Mouse (Mus musculus) monocyte, adult 5-6 weeks (primary cell): ENCODE data around the gene Psmf1. TPM values are rescaled to one million over a fixed set of nuclear protein-coding genes. Genes with fewer than 3 reads are reported as not detected.

Experiments used
- ATAC-seq: fragments of 153-309, 156-312 bp; replicated peaks from 2 replicates; pipeline ENCODE4 v1.8.0; 2017; ENCODE audit warnings: mild to moderate bottlenecking; ENCODE audit not compliant: low TSS enrichment, insufficient number of reproducible peaks, severe bottlenecking, poor library complexity, low FRiP score
- total RNA-seq: library from RNA; stranded (forward); fragments of 200-1000, 200-491, 200-594 nt; gene quantifications from 3 replicates; pipeline ENCODE4 v1.2.3, GENCODE M21; 2017

The Psmf1 gene
- total RNA-seq, 1 experiment from 2014 or later, result 9.7 TPM

DNA sequence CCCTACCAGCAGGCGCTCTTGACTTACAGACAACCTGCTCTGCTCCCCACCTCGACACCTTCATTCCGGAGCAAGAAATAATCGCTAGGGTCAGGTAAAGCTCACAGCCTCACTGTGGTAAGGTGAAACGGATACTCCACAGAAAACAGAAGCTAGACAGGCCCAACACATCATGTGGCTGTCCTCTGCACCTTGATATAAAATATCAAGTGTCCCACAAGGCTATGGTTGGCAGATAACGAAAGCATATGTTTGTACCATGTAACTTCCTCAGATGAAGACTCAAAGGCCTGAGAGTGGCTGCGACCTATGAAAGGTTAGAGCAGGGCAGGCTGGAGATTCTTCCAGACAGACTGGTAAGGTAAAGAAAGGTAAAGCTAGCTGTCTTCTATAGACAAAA is 4.5 kb downstream of the Psmf1 start:
- ATAC-seq, result no peak

DNA sequence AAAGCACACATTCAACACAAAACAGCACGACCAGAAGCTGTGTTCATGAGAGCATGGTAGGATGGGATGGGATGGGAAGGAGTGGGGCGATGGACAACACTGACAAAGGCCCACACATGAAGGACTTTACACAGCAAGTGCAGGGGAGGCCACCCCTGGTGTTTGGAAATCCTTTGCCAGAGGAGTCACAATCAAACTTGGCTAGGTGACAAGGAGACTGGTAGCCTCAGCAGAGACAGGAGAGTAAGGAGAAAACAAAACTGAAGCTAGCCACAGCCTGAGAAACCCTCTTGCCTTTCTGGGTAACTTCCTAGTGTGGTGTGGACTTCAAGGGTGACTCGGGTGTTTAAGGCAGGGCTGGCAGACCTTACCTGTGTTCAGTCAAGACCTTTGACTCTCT is 4.9 kb downstream of the Psmf1 start:
- no peak for ATAC-seq

GRCm38 (mm10) chr2:151738460-151738859 is 5.5 kb downstream of the Psmf1 start:
- no peak for ATAC-seq

- ATAC-seq, result no peak
Observed at GRCm38 (mm10) chr2:151735422-151735821, 8.6 kb downstream of the Psmf1 start.

DNA sequence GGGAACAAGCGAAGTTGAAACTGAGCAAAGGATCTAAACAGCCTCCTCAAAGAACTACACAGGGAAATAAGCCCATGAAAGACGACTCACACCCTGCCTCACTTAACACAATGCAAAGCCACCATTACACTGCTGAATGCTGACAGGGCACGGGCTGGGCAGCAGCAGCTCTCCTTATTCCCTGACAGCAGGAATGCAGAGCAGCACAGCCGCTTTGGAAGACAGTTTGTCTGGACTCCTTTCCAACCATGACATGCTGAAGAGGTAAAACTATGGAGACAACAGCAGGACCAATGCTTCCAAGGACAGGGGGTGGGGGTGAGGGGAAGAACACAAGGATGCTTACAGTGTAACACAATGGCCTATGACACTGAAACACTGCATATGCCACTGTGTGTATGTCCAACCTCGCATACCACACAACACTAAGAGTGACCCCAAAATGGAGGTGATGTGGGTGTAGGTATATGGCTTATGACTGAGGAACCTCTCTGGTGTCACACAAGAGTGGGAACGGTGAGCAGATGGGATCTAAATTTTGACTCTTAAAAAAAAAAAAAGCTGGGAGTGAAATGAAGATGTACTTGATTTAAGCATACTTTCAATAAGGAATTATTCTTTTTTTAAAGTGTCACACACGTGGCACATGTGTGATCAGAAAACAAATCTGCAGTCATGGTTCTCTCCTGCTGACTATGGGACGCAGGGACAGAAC is 10.7 kb downstream of the Psmf1 start:
- no peak for ATAC-seq

GRCm38 (mm10) chr2:151724094-151724493 is 19.9 kb downstream of the Psmf1 start:
- ATAC-seq, result no peak

- no peak for ATAC-seq
Observed at GRCm38 (mm10) chr2:151716318-151717055, 27.5 kb downstream of the Psmf1 start.

- ATAC-seq, result no peak
Observed at GRCm38 (mm10) chr2:151715526-151715925, 28.5 kb downstream of the Psmf1 start.

DNA sequence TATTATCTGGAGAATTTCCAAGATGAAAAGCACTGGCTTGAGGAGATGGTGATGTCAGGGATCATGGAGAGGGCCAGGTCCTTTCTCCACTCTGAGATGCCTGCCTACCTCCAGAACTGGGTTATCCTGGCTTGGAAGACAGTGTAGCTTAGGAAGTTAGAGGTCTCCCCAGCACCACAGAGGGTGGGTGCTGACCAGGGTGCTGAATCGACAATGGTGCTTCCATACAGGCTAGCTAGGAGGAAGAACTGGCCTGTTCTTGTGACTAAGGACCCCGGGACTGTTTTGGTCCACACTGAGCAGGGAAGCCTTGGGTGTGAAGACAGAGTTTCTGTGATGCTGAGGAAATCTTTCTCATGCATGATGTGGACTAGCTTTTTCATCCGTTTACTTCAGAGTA is 31.3 kb downstream of the Psmf1 start:
- ATAC-seq, result no peak

- ATAC-seq, result no peak
Observed at GRCm38 (mm10) chr2:151702851-151703190, 41.2 kb downstream of the Psmf1 start.

- ATAC-seq, result no peak
Observed at GRCm38 (mm10) chr2:151702146-151702850, 41.7 kb downstream of the Psmf1 start.

DNA sequence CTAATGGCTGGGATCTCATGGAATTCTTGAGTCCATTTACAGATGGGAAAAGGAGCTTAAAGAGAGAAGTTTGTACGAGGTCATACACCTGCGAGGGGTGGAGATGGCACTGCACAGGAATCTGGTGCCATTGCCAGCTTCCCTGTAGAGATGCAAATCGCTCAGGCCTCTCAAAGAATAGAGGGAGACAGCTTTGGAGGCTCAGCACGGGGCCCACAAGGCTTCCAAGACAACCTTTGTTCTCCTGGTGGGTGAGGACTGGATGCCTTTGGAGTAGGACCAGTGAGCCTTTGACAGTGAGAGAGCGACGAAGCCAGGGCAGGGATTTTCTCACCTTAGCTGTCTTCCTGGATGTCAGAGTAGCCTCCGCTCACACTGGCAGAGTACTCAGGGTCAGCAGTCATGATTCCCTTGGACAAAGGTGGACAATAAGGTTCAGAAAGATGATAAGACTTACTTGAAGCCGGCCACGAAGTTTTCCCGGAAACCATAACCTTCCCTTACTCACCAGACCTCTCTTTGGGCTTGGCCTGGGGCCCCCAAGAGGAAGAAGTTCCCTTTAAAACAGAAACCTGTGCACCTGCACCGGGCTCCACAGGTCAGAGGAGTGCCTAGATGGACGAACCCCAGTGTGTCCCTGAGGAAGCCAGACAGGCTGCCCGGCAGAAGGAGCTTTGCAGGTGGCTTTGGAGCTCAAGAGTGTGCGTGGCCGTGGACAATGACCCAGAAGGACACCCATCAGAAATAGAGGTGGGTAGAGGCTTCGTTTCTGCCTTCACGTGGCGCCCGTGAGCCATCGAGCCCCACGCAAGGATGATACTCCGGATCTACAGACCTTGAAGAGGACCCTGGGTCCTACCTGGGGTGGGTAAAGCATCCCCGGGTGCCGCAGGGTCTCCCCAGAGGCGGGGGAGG is 42.5 kb downstream of the Psmf1 start, which contains the start of gene Tmem74b:
TSS of gene Tmem74b (plus strand) at position 778 of the 915 bp plus-strand sequence.
- ATAC-seq, result no peak

DNA sequence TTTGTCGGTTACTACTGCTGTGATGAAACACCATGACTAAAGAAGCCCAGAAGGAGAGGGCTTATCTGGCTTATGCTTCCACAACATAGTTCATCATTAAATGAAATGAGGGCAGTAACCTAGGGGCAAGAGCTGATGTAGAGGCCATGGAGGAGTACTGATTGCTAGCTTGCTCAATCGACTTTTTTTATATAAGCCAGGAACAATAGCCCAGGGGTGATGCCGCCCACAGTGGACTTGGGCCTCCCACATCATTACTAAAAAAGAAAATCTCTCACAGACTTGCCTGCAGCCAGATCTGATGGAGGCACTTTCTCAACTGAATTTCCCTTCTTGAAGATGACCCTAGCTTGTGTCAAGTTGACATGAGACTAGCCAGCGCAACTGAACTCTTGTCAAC is 61.0 kb downstream of the Psmf1 start:
- ATAC-seq, result no peak

GRCm38 (mm10) chr2:151682357-151682756 is 61.6 kb downstream of the Psmf1 start:
- no peak for ATAC-seq

GRCm38 (mm10) chr2:151676234-151676633 is 67.8 kb downstream of the Psmf1 start:
- no peak for ATAC-seq

DNA sequence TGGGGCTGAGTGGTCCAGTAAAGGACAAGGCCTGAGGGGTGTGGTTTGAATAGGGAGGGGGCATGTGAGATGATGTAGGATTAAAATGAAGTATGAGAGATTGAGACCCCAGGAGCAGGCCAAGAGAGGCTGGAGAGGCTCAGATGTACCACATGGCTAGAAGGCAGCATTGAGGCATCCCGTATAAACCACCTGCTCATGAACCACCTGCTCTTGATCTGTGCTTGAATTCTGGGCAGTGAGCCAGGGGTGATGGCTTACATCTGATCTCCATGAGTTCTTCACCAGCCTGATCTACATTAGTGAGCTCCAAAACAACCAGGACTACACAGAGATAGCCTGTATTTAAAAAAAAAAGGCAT is 73.0 kb downstream of the Psmf1 start:
- ATAC-seq, result no peak

- ATAC-seq, result no peak
Observed at GRCm38 (mm10) chr2:151670026-151670967, 73.7 kb downstream of the Psmf1 start.

- ATAC-seq, result no peak
Observed at GRCm38 (mm10) chr2:151668433-151668832, 75.6 kb downstream of the Psmf1 start, which contains the start of gene Rad21l. TSS of gene Rad21l (minus strand) at chr2:151668533.
